Mouse (Mus musculus): ENCODE data around the gene Myo1a.

DNA sequence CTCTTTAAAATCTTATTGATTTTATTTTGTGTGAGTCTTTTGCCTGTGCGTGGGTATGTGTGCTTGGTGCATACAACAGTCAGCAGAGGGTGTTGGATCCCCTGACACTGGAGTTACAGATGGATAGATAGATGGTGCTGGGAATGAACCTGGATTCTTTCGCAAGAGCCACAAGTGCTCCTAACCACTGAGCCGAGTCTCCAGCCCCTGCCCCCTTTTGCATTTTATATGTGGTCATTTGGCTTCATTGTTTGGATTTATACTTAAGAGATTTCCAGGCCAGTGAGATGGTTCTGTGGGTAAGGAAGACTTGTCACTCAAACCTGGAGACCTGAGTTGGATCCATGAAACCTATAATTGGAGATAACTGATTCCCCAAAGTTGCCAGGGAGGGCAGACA is 25.1 kb upstream of the Myo1a start:
- TF ChIP-seq CTCF (IDR thresholded peaks at IDR 0.05) = no peak
- no peak for TF ChIP-seq EP300 (IDR thresholded peaks at IDR 0.05)
